Mouse (Mus musculus) midbrain, embryonic 13.5 days (tissue): ENCODE results near the gene Rgs12. TPM values are rescaled to one million over a fixed set of nuclear protein-coding genes. Genes with fewer than 3 reads are reported as not detected.
A peak's percentile ranks its signal among the peaks of the same experiment; 100 is the strongest.

Source experiments
- ATAC-seq: fragments of 200-750 bp; cut with Nextera tagmentation; 2 replicates; pipeline ENCODE4 v1.8.0; 2017; ENCODE audit warnings: mild to moderate bottlenecking, moderate TSS enrichment, moderate library complexity
- H3K27ac ChIP-seq: fragments of 300-500 bp; sonication (generic); 2 replicates; pipeline ENCODE4 v1.5.1; 2015; ENCODE audit warnings: inconsistent platforms, mild to moderate bottlenecking, moderate library complexity
- H3K27me3 ChIP-seq: fragments of 300-500 bp; sonication (generic); 2 replicates; pipeline ENCODE4 v1.6.1; 2015; ENCODE audit warnings: mild to moderate bottlenecking, inconsistent platforms
- H3K36me3 ChIP-seq: fragments of 300-500 bp; sonication (generic); 2 replicates; pipeline ENCODE4 v1.6.1; 2015; ENCODE audit warnings: mild to moderate bottlenecking, inconsistent platforms
- H3K4me1 ChIP-seq: fragments of 300-500 bp; sonication (generic); replicated peaks from 2 replicates; pipeline ENCODE4 v1.6.1; 2015; ENCODE audit warnings: inconsistent platforms
- H3K4me2 ChIP-seq: fragments of 300-500 bp; sonication (generic); replicated peaks from 2 replicates; pipeline ENCODE4 v1.6.1; 2015; ENCODE audit warnings: moderate library complexity, mild to moderate bottlenecking, inconsistent platforms
- H3K4me3 ChIP-seq: fragments of 300-500 bp; sonication (generic); replicated peaks from 2 replicates; pipeline ENCODE4 v1.5.1; 2015; ENCODE audit warnings: mild to moderate bottlenecking, inconsistent platforms
- H3K9ac ChIP-seq: fragments of 300-500 bp; sonication (generic); replicated peaks from 2 replicates; pipeline ENCODE4 v1.6.1; 2015; ENCODE audit warnings: mild to moderate bottlenecking, inconsistent platforms
- H3K9me3 ChIP-seq: fragments of 300-500 bp; sonication (generic); 2 replicates; pipeline ENCODE4 v1.6.1; 2016; ENCODE audit warnings: mild to moderate bottlenecking, inconsistent platforms
- WGBS: fragments of 180-500 bp; shearing (Covaris S2); methylation state at CpG from one replicate; pipeline ENCODE4 v1.1.7; 2015; 5-methylcytosine and 5-hydroxymethylcytosine counted together
- polyA plus RNA-seq: library from polyadenylated mRNA; unstranded; fragments of >200 nt; fragmentation: Nextera tagmentation; extraction: Ambion mirVana; gene quantifications from 2 replicates; pipeline ENCODE4 v1.2.1, GENCODE M21; 2015

Gene Rgs12
- polyA plus RNA-seq, 1 experiment from 2014 or later: 72.3 TPM

DNA sequence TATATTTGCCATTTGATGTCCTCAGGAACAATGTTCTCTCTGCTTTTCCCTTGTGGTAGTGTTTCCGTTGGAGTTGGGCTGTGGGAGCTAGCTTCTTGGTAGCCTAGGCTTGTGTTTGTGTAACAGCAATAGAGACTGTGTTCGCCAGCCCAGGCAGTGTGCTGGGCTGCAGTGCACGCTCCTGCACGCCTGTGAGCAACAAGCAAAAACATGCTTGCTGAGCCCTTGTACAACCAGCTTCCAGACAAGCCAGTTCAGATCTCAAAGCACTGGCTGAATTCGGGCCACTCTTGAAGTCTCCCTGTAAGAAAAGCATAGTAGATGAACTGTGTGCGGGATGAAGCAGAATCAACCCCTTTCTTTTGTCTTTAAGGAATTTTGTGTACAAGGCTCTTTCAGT is 50.0 kb downstream of the Rgs12 start:
- H3K4me2 ChIP-seq: no peak overlapping the region
- no peak overlapping the region for H3K27ac ChIP-seq
- no peaks in the 10 kb centered on the region for H3K27me3 ChIP-seq
- peaks cover 16% of the 10 kb centered on the region for H3K36me3 ChIP-seq
- H3K4me3 ChIP-seq: no peak overlapping the region
- peaks cover 27% of the 10 kb centered on the region for H3K4me1 ChIP-seq
- no peaks in the 10 kb centered on the region for H3K9me3 ChIP-seq
- WGBS: 86% methylated on average over 6 of the region's 6 CpGs
- ATAC-seq: no peak
- no peak overlapping the region for H3K9ac ChIP-seq

GRCm38 (mm10) chr5:35000323-35000722 is 51.1 kb downstream of the Rgs12 start:
- H3K36me3 ChIP-seq: peaks cover 13% of the 10 kb centered on the region
- H3K4me3 ChIP-seq: no peak overlapping the region
- H3K27ac ChIP-seq: no peak overlapping the region
- H3K4me1 ChIP-seq: peaks cover 27% of the 10 kb centered on the region
- no peaks in the 10 kb centered on the region for H3K9me3 ChIP-seq
- H3K27me3 ChIP-seq: no peaks in the 10 kb centered on the region
- no peak for ATAC-seq
- H3K4me2 ChIP-seq: no peak overlapping the region
- H3K9ac ChIP-seq: no peak overlapping the region

DNA sequence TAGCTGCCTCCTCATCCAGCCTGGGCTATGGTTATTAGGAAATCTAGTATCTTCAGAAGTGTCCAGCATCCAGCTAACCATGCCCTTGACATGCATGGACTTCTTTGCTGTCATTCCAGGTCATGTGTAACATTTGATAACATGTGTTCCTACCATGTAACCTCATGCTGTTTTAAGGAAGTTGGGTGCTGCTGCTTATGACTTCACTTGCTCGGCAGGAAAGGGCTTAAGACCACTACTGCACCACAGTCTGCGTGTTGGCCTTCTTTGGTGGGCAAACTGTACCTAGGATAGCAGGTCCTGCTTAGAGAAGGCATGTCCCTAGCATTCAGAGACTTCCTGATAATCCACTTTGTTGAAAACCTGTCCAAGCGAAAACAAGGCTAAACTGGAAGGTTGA is 51.9 kb downstream of the Rgs12 start:
- 72% methylated on average over 3 of the region's 3 CpGs for WGBS
- ATAC-seq: no peak
- no peak overlapping the region for H3K4me2 ChIP-seq
- no peak overlapping the region for H3K27ac ChIP-seq
- no peaks in the 10 kb centered on the region for H3K27me3 ChIP-seq
- peaks cover 27% of the 10 kb centered on the region for H3K4me1 ChIP-seq
- H3K9me3 ChIP-seq: no peaks in the 10 kb centered on the region
- no peak overlapping the region for H3K4me3 ChIP-seq
- H3K36me3 ChIP-seq: peaks cover 17% of the 10 kb centered on the region
- no peak overlapping the region for H3K9ac ChIP-seq

DNA sequence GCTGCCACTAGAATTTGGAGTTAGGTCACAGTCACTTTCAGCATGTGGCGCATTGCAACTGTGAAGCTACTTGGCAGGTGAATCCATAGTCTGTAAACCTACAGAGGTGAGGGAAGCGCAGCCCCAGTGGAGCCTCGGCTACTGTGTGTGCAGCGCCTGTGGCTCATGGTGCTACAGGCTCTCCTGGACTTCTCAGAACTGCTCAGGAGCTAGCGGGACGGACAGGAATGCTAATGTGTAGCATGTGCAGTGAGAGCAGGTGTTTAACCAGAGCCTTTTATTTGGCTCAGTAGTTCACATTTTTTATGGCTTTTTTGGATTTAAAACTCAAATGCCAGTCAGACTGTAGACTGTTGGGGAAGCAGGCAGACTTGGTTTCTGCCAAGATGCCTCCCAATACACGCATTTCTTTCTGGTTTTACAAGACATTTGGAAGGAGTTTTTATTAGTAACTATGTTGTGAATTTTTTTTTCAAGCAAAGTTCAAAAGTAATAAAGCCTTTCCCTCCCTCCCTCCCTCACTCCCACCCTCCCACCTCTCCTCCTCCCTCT is 54.4 kb downstream of the Rgs12 start:
- Histone ChIP-seq H3K27me3 (no peaks in the 10 kb centered on the region), H3K4me3 (no peak overlapping the region), H3K9ac (no peak overlapping the region), H3K36me3 (peaks cover 20% of the 10 kb centered on the region; the same call in 1 of the 2 replicates), H3K4me2 (no peak overlapping the region), H3K27ac (0 out of 2 replicates have a peak overlapping the region, but pooled peaks have one; percentile 41), H3K4me1 (peaks cover 20% of the 10 kb centered on the region), H3K9me3 (no peaks in the 10 kb centered on the region)
- no peak; the same call in 1 of the 2 replicates for ATAC-seq
- WGBS: 86% methylated on average over 7 of the region's 7 CpGs

DNA sequence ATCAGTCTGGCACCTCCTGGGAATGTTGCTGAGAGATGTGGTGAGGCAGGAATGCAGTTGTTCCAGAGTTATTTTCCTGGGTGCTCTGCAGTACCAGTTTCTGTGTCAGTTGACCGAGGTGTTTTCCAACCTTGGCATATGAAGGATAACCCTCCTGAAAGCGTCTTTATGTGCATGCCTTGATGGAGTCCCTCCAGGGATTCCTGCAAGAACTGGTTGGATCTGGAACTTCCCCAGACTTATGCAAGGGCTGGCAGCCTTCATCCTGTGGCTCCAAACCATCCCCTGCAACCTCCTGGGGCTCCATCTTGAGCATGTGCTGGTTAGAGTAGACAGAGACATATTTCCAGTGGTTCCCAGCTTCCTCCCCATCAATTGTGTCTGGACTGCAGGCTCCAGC is 55.5 kb downstream of the Rgs12 start:
- Histone ChIP-seq H3K9ac (no peak overlapping the region), H3K36me3 (peaks cover 20% of the 10 kb centered on the region; the same call in 1 of the 2 replicates), H3K4me2 (no peak overlapping the region), H3K27ac (no peak overlapping the region), H3K27me3 (no peaks in the 10 kb centered on the region), H3K4me3 (no peak overlapping the region), H3K4me1 (peaks cover 18% of the 10 kb centered on the region), H3K9me3 (no peaks in the 10 kb centered on the region)
- no peak for ATAC-seq
- WGBS: 98% methylated on average over 2 of the region's 2 CpGs

DNA sequence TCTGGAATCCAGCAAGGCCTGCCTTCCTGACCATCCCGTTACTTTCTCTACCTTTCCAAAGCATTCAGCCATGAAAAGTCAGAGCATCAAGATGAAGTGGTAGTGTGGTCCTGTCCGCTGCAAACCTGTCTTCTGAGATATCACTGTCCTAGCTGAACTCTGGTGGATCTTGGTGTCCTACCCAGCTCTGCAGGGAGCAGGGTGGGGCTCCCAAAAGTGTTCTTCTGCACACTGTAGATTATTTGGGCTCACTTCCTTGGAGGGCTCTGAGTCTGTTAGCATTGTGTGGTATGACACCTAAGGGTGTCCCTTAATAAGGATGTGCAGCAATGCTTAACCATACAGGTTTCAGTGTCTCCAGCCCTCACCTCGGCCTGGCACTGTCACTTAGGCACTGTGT is 56.4 kb downstream of the Rgs12 start:
- ATAC-seq: no peak
- Histone ChIP-seq H3K4me2 (no peak overlapping the region), H3K9me3 (no peaks in the 10 kb centered on the region), H3K27me3 (no peaks in the 10 kb centered on the region), H3K4me3 (no peak overlapping the region), H3K4me1 (peaks cover 15% of the 10 kb centered on the region), H3K36me3 (peaks cover 20% of the 10 kb centered on the region; the same call in 1 of the 2 replicates), H3K9ac (no peak overlapping the region), H3K27ac (no peak overlapping the region)
- 92% methylated on average over 3 of the region's 3 CpGs for WGBS

- ATAC-seq: no peak
- H3K36me3 ChIP-seq: peaks cover 22% of the 10 kb centered on the region; the same call in 1 of the 2 replicates
- H3K4me2 ChIP-seq: no peak overlapping the region
- H3K4me3 ChIP-seq: no peak overlapping the region
- H3K9me3 ChIP-seq: no peaks in the 10 kb centered on the region
- 85% methylated on average over 2 of the region's 2 CpGs for WGBS
- no peak overlapping the region for H3K27ac ChIP-seq
- H3K4me1 ChIP-seq: peaks cover 10% of the 10 kb centered on the region
- H3K27me3 ChIP-seq: no peaks in the 10 kb centered on the region
- no peak overlapping the region for H3K9ac ChIP-seq
Measured at GRCm38 (mm10) chr5:35006599-35006998, 57.4 kb downstream of the Rgs12 start.

DNA sequence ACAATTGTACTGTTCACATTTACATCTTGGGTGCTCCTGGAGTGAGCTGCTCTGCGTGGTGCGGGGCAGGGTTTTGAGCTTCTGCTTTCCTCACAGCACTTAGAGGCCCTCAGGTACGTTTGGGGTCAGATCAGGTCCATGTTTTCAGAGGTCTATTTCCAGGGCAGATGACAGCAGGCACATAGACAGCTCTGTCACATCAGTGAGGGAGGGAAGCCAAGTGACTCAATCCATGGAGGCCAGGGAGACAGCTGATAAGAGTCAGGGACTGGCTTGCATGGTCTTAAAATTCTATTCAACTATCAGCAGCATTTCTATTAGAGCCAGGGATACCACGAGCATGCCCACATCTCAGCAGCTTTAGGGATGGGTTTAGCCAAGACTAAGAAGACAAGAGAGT is 59.9 kb downstream of the Rgs12 start:
- H3K27me3 ChIP-seq: no peaks in the 10 kb centered on the region
- WGBS: 96% methylated on average over 4 of the region's 4 CpGs

GRCm38 (mm10) chr5:35010656-35011055 is 61.4 kb downstream of the Rgs12 start:
- no peak overlapping the region for H3K4me2 ChIP-seq
- H3K27me3 ChIP-seq: no peaks in the 10 kb centered on the region
- no peaks in the 10 kb centered on the region for H3K9me3 ChIP-seq
- peaks cover 13% of the 10 kb centered on the region; the same call in 1 of the 2 replicates for H3K36me3 ChIP-seq
- 81% methylated on average over 5 of the region's 5 CpGs for WGBS
- peaks cover 25% of the 10 kb centered on the region for H3K4me1 ChIP-seq
- ATAC-seq: no peak
- no peak overlapping the region for H3K9ac ChIP-seq
- H3K4me3 ChIP-seq: no peak overlapping the region
- no peak overlapping the region for H3K27ac ChIP-seq

More for the DNA sequence above, 59.9 kb downstream of the Rgs12 start:
- H3K36me3 ChIP-seq: peaks cover 16% of the 10 kb centered on the region; the same call in 1 of the 2 replicates
- no peaks in the 10 kb centered on the region for H3K9me3 ChIP-seq
- no peak overlapping the region for H3K4me3 ChIP-seq
- no peak overlapping the region for H3K9ac ChIP-seq
- ATAC-seq: no peak
- peaks cover 17% of the 10 kb centered on the region for H3K4me1 ChIP-seq
- no peak overlapping the region for H3K27ac ChIP-seq
- H3K4me2 ChIP-seq: no peak overlapping the region

DNA sequence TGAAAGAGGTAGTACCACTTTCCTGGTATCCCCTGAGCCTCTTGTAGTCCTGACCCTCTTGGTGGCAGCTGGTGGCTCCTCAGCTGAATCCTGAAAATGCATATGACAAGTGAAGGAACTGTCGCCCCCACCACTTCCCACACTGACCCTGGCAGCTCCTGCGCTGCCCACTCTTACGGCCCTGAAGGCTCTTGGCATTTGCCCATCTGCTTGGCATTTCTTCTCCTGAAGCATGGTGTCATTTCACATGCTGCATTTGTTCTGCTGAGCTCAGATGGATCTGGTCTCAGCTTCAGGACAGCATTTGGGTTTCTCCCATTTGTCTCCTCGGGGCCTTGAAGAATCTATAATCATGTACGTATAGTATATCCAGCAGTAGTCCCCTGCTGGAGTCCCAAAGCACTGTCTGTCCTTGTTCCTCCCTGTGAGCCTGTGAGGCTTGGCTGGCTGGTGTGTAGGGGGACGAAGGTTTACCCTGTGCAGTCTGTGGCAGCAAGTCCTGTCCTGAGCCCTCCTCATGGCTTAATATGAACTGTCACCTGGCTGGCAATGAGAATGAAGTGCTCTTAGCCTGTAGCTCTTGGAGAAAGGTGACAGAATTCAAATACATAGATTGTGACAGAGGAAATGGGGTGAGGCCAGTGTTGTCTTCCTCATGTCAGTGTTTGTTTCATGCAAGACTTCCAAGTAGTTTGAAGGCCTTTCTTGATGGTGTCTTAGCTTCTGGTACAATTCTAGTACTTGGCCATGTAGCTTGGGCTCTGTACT is 62.1 kb downstream of the Rgs12 start:
- no peak overlapping the region for H3K4me2 ChIP-seq
- H3K4me1 ChIP-seq: peaks cover 25% of the 10 kb centered on the region
- no peaks in the 10 kb centered on the region for H3K9me3 ChIP-seq
- no peak for ATAC-seq
- H3K27ac ChIP-seq: no peak overlapping the region
- no peaks in the 10 kb centered on the region for H3K27me3 ChIP-seq
- no peak overlapping the region for H3K9ac ChIP-seq
- 94% methylated on average over 6 of the region's 6 CpGs for WGBS
- H3K36me3 ChIP-seq: peaks cover 10% of the 10 kb centered on the region; the same call in 1 of the 2 replicates
- H3K4me3 ChIP-seq: no peak overlapping the region

- H3K27ac ChIP-seq: peak overlapping the region; percentile 81
- WGBS: 16% methylated on average over 6 of the region's 6 CpGs
Measured at GRCm38 (mm10) chr5:35014036-35014435, 64.8 kb downstream of the Rgs12 start.

DNA sequence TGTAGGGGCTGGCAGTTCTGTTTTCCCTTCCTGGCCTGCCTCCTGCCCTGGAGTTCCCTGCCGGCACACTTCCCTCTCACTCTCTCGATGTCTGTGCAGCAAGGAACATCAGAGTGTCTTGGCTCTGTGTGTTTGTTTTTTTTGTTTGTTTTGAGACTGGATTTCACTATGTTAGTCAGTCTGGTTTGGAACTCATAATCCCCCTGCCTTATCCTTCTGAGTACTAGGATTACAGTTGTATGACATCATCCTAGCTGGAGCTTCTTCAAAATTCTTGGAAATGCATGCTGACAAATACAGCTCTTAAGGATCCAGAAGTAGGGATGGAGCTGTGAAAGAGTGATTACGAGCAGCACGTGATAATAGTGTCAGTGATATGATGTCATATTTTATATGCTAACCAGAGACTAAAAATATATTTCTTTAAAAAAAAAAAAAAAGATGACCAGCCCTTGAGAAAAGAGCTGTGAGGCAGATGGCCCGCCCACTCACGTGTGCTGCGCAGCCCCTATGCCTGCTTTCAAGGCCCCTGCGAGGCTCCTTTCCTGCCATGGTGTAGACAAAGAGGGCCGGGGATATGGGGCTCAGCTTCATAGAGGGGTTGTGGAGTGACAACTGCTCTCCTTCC is 70.5 kb downstream of the Rgs12 start:
- ATAC-seq: no peak
- H3K4me3 ChIP-seq: no peak overlapping the region
- H3K4me1 ChIP-seq: peaks cover 19% of the 10 kb centered on the region
- no peak overlapping the region for H3K27ac ChIP-seq
- no peaks in the 10 kb centered on the region for H3K9me3 ChIP-seq
- H3K4me2 ChIP-seq: no peak overlapping the region
- H3K27me3 ChIP-seq: no peaks in the 10 kb centered on the region
- WGBS: 83% methylated on average over 9 of the region's 9 CpGs
- H3K9ac ChIP-seq: no peak overlapping the region
- peaks cover 42% of the 10 kb centered on the region for H3K36me3 ChIP-seq

More at GRCm38 (mm10) chr5:35014036-35014435, 64.8 kb downstream of the Rgs12 start:
- H3K4me1 ChIP-seq: peaks cover 36% of the 10 kb centered on the region
- ATAC-seq: peak; percentile 89
- H3K4me2 ChIP-seq: peak overlapping the region; percentile 8; the same call in 1 of the 2 replicates
- H3K4me3 ChIP-seq: no peak overlapping the region
- H3K36me3 ChIP-seq: peaks cover 8% of the 10 kb centered on the region
- H3K9ac ChIP-seq: peak overlapping the region; percentile 7
- H3K27me3 ChIP-seq: no peaks in the 10 kb centered on the region
- H3K9me3 ChIP-seq: no peaks in the 10 kb centered on the region
